Comparison of ENCODE assay signal across 8 mouse cellular contexts in genomic region chr1:51289620-51290445, GRCm38 (mm10). TPM values are rescaled to one million over a fixed set of nuclear protein-coding genes. Genes with fewer than 3 reads are reported as not detected.
A peak's percentile ranks its signal among the peaks of the same experiment; 100 is the strongest.
DNase-seq lines count a peak whose midpoint lies in the region; ATAC-seq lines count a peak whose summit lies in the region.

No protein-coding gene starts in this region.

- no peaks in the 10 kb centered on the region for H3K36me3 ChIP-seq in embryonic facial prominence, embryonic 10.5 days (replicated peaks)
- no peaks in the 10 kb centered on the region for H3K36me3 ChIP-seq in hindbrain, embryonic 14.5 days (replicated peaks; ENCODE audit: control insufficient read depth, insufficient read depth)
- H3K36me3 ChIP-seq in liver, embryonic 12.5 days, result no peaks in the 10 kb centered on the region
- no peaks in the 10 kb centered on the region for H3K36me3 ChIP-seq in stomach, embryonic 15.5 days

- ATAC-seq in hindbrain, embryonic 14.5 days (ENCODE audit: low FRiP score), result peak; percentile 65; the same call in 1 of the 2 replicates
- ATAC-seq in liver, embryonic 12.5 days, result no peak
- ATAC-seq in stomach, embryonic 15.5 days (ENCODE audit: insufficient read depth, low FRiP score, low read depth), result 0 out of 2 replicates have a peak, but pooled peaks have one; percentile 7

- H3K9ac ChIP-seq in hindbrain, embryonic 14.5 days, result no peak overlapping the region
- H3K9ac ChIP-seq in liver, embryonic 12.5 days, result 0 out of 2 replicates have a peak overlapping the region, but pooled peaks have one; percentile 40
- H3K9ac ChIP-seq in stomach, embryonic 15.5 days, result peak overlapping the region; percentile 30

- peak overlapping the region; percentile 17 for H3K4me2 ChIP-seq in hindbrain, embryonic 14.5 days (replicated peaks)
- H3K4me2 ChIP-seq in liver, embryonic 12.5 days, result peak overlapping the region; percentile 41
- H3K4me2 ChIP-seq in stomach, embryonic 15.5 days, result peak overlapping the region; percentile 57

- DNase-seq in heart, adult 11 months, result peak; percentile 95
- no peak for DNase-seq in heart, adult 8-10 months (ENCODE audit: low spot score)
- no peak for DNase-seq in embryonic facial prominence, embryonic 10.5 days (ENCODE audit: low spot score)
- no peak for DNase-seq in hindbrain, embryonic 14.5 days (ENCODE audit: low spot score)
- no peak for DNase-seq in thymus, postnatal 10 days (ENCODE audit: low spot score in 2 of 2)
- DNase-seq in cerebellum, adult 18-20 months, result no peak

- 88% methylated on average over 17 of the region's 17 CpGs for WGBS in embryonic facial prominence, embryonic 10.5 days
- 81% methylated on average over 17 of the region's 17 CpGs for WGBS in hindbrain, embryonic 14.5 days
- 73% methylated on average over 17 of the region's 17 CpGs for WGBS in liver, embryonic 12.5 days (ENCODE audit: insufficient replicate concordance)
- WGBS in stomach, embryonic 15.5 days, result 49% methylated on average over 17 of the region's 17 CpGs

- H3K27ac ChIP-seq in embryonic facial prominence, embryonic 10.5 days (replicated peaks), result peak overlapping the region; percentile 66
- peak overlapping the region; percentile 49 for H3K27ac ChIP-seq in hindbrain, embryonic 14.5 days
- peak overlapping the region; percentile 66 for H3K27ac ChIP-seq in liver, embryonic 12.5 days
- H3K27ac ChIP-seq in stomach, embryonic 15.5 days, result peak overlapping the region; percentile 93

- no peaks in the 10 kb centered on the region for H3K9me3 ChIP-seq in embryonic facial prominence, embryonic 10.5 days
- H3K9me3 ChIP-seq in hindbrain, embryonic 14.5 days (ENCODE audit: control insufficient read depth, low read length), result 0 out of 2 replicates have a peak, but pooled peaks cover 4% of the 10 kb centered on the region
- no peaks in the 10 kb centered on the region for H3K9me3 ChIP-seq in liver, embryonic 12.5 days (replicated peaks)
- H3K9me3 ChIP-seq in stomach, embryonic 15.5 days, result no peaks in the 10 kb centered on the region

- H3K4me1 ChIP-seq in embryonic facial prominence, embryonic 10.5 days, result peaks cover 18% of the 10 kb centered on the region
- peaks cover 4% of the 10 kb centered on the region; the same call in 1 of the 2 replicates for H3K4me1 ChIP-seq in hindbrain, embryonic 14.5 days (replicated peaks; ENCODE audit: control insufficient read depth, insufficient read depth, low read length)
- H3K4me1 ChIP-seq in liver, embryonic 12.5 days, result no peaks in the 10 kb centered on the region
- peaks cover 12% of the 10 kb centered on the region; the same call in 1 of the 2 replicates for H3K4me1 ChIP-seq in stomach, embryonic 15.5 days

- H3K4me3 ChIP-seq in embryonic facial prominence, embryonic 10.5 days, result peak overlapping the region; percentile 3; the same call in 1 of the 2 replicates
- 0 out of 2 replicates have a peak overlapping the region, but pooled peaks have one; percentile 1 for H3K4me3 ChIP-seq in hindbrain, embryonic 14.5 days (replicated peaks; ENCODE audit: low read length)
- H3K4me3 ChIP-seq in liver, embryonic 12.5 days, result peak overlapping the region; percentile 38
- H3K4me3 ChIP-seq in stomach, embryonic 15.5 days (replicated peaks), result peak overlapping the region; percentile 43

- H3K27me3 ChIP-seq in embryonic facial prominence, embryonic 10.5 days (replicated peaks; ENCODE audit: low read depth, poor library complexity, severe bottlenecking), result no peaks in the 10 kb centered on the region
- H3K27me3 ChIP-seq in hindbrain, embryonic 14.5 days (ENCODE audit: control insufficient read depth, insufficient read depth, low read length), result no peaks in the 10 kb centered on the region
- no peaks in the 10 kb centered on the region for H3K27me3 ChIP-seq in liver, embryonic 12.5 days (replicated peaks)
- no peaks in the 10 kb centered on the region for H3K27me3 ChIP-seq in stomach, embryonic 15.5 days (replicated peaks)

RNA-seq across cellular contexts. Expression of gene Cavin2, which starts 0.9 kb away (rescaled TPM):
- total RNA-seq in heart, adult 8-10 months (2022), result 100 to 1,000 TPM; 108 to 136 (median 118) TPM
- 4.6 and 5.7 TPM in 2 replicates for polyA plus RNA-seq in embryonic facial prominence, embryonic 10.5 days (2016; fragmentation: Nextera tagmentation; extraction: Ambion mirVana)
- 8.8 and 9.1 TPM in 2 replicates for polyA plus RNA-seq in hindbrain, embryonic 14.5 days (2014; fragmentation: Nextera tagmentation; extraction: Ambion mirVana)
- 28.1 and 30.9 TPM in 2 replicates for polyA plus RNA-seq in liver, embryonic 12.5 days (2016; fragmentation: Nextera tagmentation; extraction: Ambion mirVana)
- 83.9 and 87.4 TPM in 2 replicates for polyA plus RNA-seq in stomach, embryonic 15.5 days (2015; fragmentation: Nextera tagmentation; extraction: Ambion mirVana)
